Mouse (Mus musculus): ENCODE results near the gene Dysf. TPM values are rescaled to one million over a fixed set of nuclear protein-coding genes. Genes with fewer than 3 reads are reported as not detected.
A peak's percentile ranks its signal among the peaks of the same experiment; 100 is the strongest.

Dysf gene
- total RNA-seq, 1 experiment = 12.8 TPM

- H3K4me1 ChIP-seq (ENCODE audit: control insufficient read depth in 2 of 2, insufficient read depth in 2 of 2, low read length in 2 of 2, poor library complexity in 1 of 2) = peaks cover 3 to 16% of the 10 kb centered on the region in 2 experiments; a peak in 3 of 4 replicates
- no peak for DNase-seq (ENCODE audit: low read depth, low spot score)
Measured at GRCm38 (mm10) chr6:84228196-84228595, 219.8 kb downstream of the Dysf start.

GRCm38 (mm10) chr6:84228786-84229185 is 220.4 kb downstream of the Dysf start:
- Histone ChIP-seq H3K36me3 (ENCODE audit: control insufficient read depth, insufficient read depth, low read length, poor library complexity, severe bottlenecking) (no peaks in the 10 kb centered on the region), H3K27ac (ENCODE audit: insufficient read depth, low read depth, low read length, poor library complexity, severe bottlenecking) (no peak overlapping the region), H3K9me3 (ENCODE audit: control insufficient read depth, insufficient read depth, low read depth, low read length) (no peaks in the 10 kb centered on the region), H3K9ac (ENCODE audit: insufficient read depth, low read depth, low read length, poor library complexity, severe bottlenecking) (no peak overlapping the region), H3K4me1 (ENCODE audit: control insufficient read depth in 2 of 2, insufficient read depth in 2 of 2, low read length in 2 of 2, poor library complexity in 1 of 2) (peaks cover 3 to 16% of the 10 kb centered on the region in 2 experiments; a peak in 3 of 4 replicates), H3K4me3 (ENCODE audit: insufficient read depth in 1 of 2, low read depth in 1 of 2, low read length in 2 of 2, poor library complexity in 1 of 2, severe bottlenecking in 1 of 2) (no peak overlapping the region)
- TF ChIP-seq HCFC1 (IDR thresholded peaks at IDR 0.05; ENCODE audit: borderline replicate concordance, insufficient read depth, low read length) (no peak), ZNF384 (IDR thresholded peaks at IDR 0.05; ENCODE audit: low read depth, low read length) (no peak), CHD2 (IDR thresholded peaks at IDR 0.05; ENCODE audit: low read depth, low read length) (no peak), MAFK (IDR thresholded peaks at IDR 0.05; ENCODE audit: insufficient read depth, low read depth, low read length) (no peak), ZC3H11A (IDR thresholded peaks at IDR 0.05; ENCODE audit: borderline replicate concordance, low read depth, low read length) (no peak)
- in situ Hi-C loops (cut with MboI; ENCODE audit: low sequenced_read_pairs in 2 of 2, unreplicated experiment in 2 of 2) = no loop called here
- no peak for DNase-seq (ENCODE audit: low read depth, low spot score)

More at GRCm38 (mm10) chr6:84228196-84228595, 219.8 kb downstream of the Dysf start:
- Histone ChIP-seq H3K4me3 (ENCODE audit: insufficient read depth in 1 of 2, low read depth in 1 of 2, low read length in 2 of 2, poor library complexity in 1 of 2, severe bottlenecking in 1 of 2) (no peak overlapping the region), H3K9ac (ENCODE audit: insufficient read depth, low read depth, low read length, poor library complexity, severe bottlenecking) (no peak overlapping the region), H3K27ac (ENCODE audit: insufficient read depth, low read depth, low read length, poor library complexity, severe bottlenecking) (no peak overlapping the region), H3K9me3 (ENCODE audit: control insufficient read depth, insufficient read depth, low read depth, low read length) (no peaks in the 10 kb centered on the region), H3K36me3 (ENCODE audit: control insufficient read depth, insufficient read depth, low read length, poor library complexity, severe bottlenecking) (no peaks in the 10 kb centered on the region)
- in situ Hi-C loops (cut with MboI; ENCODE audit: low sequenced_read_pairs in 2 of 2, unreplicated experiment in 2 of 2) = no loop called here
- TF ChIP-seq ZNF384 (IDR thresholded peaks at IDR 0.05; ENCODE audit: low read depth, low read length) (no peak), MAFK (IDR thresholded peaks at IDR 0.05; ENCODE audit: insufficient read depth, low read depth, low read length) (peak; percentile 71), CHD2 (IDR thresholded peaks at IDR 0.05; ENCODE audit: low read depth, low read length) (no peak), HCFC1 (IDR thresholded peaks at IDR 0.05; ENCODE audit: borderline replicate concordance, insufficient read depth, low read length) (no peak), ZC3H11A (IDR thresholded peaks at IDR 0.05; ENCODE audit: borderline replicate concordance, low read depth, low read length) (no peak)

DNA sequence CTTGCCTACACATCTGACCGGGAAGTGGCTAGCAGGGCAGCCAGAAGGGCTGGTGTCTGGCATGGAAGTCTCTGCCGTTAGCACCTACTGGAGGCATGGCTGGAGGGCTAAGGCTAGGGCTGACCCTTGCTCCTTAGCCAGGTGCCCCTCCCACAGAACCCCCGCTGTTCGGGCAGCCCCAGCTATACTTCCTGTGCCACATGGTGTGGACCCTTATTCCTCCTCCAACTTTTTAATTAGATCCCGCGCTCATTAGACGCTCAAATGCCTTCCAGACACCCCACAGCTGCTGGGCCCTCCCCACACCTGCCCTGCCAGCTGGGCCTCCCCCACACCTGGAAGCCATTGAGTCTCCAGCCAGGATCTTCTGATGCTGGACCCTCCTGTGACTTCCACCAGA is 221.3 kb downstream of the Dysf start:
- Histone ChIP-seq H3K4me1 (ENCODE audit: control insufficient read depth in 2 of 2, insufficient read depth in 2 of 2, low read length in 2 of 2, poor library complexity in 1 of 2) (peaks cover 3 to 16% of the 10 kb centered on the region in 2 experiments; a peak in 3 of 4 replicates), H3K27ac (ENCODE audit: insufficient read depth, low read depth, low read length, poor library complexity, severe bottlenecking) (no peak overlapping the region), H3K4me3 (ENCODE audit: insufficient read depth in 1 of 2, low read depth in 1 of 2, low read length in 2 of 2, poor library complexity in 1 of 2, severe bottlenecking in 1 of 2) (no peak overlapping the region), H3K9ac (ENCODE audit: insufficient read depth, low read depth, low read length, poor library complexity, severe bottlenecking) (no peak overlapping the region), H3K36me3 (ENCODE audit: control insufficient read depth, insufficient read depth, low read length, poor library complexity, severe bottlenecking) (no peaks in the 10 kb centered on the region), H3K9me3 (ENCODE audit: control insufficient read depth, insufficient read depth, low read depth, low read length) (no peaks in the 10 kb centered on the region)
- DNase-seq (ENCODE audit: low read depth, low spot score) = no peak
- in situ Hi-C loops (cut with MboI; ENCODE audit: low sequenced_read_pairs in 2 of 2, unreplicated experiment in 2 of 2) = no loop called here
- TF ChIP-seq ZNF384 (IDR thresholded peaks at IDR 0.05; ENCODE audit: low read depth, low read length) = no peak
- no peak for TF ChIP-seq HCFC1 (IDR thresholded peaks at IDR 0.05; ENCODE audit: borderline replicate concordance, insufficient read depth, low read length)
- TF ChIP-seq MAFK (IDR thresholded peaks at IDR 0.05; ENCODE audit: insufficient read depth, low read depth, low read length) = no peak
- no peak for TF ChIP-seq ZC3H11A (IDR thresholded peaks at IDR 0.05; ENCODE audit: borderline replicate concordance, low read depth, low read length)
- no peak for TF ChIP-seq CHD2 (IDR thresholded peaks at IDR 0.05; ENCODE audit: low read depth, low read length)

GRCm38 (mm10) chr6:84231108-84231507 is 222.7 kb downstream of the Dysf start:
- in situ Hi-C loops (cut with MboI; ENCODE audit: low sequenced_read_pairs in 2 of 2, unreplicated experiment in 2 of 2) = no loop called here
- no peak overlapping the region for H3K9ac ChIP-seq (ENCODE audit: insufficient read depth, low read depth, low read length, poor library complexity, severe bottlenecking)
- DNase-seq (ENCODE audit: low read depth, low spot score) = no peak
- H3K4me3 ChIP-seq (ENCODE audit: insufficient read depth in 1 of 2, low read depth in 1 of 2, low read length in 2 of 2, poor library complexity in 1 of 2, severe bottlenecking in 1 of 2) = no peak overlapping the region
- TF ChIP-seq HCFC1 (IDR thresholded peaks at IDR 0.05; ENCODE audit: borderline replicate concordance, insufficient read depth, low read length) (no peak), ZNF384 (IDR thresholded peaks at IDR 0.05; ENCODE audit: low read depth, low read length) (no peak), MAFK (IDR thresholded peaks at IDR 0.05; ENCODE audit: insufficient read depth, low read depth, low read length) (no peak), CHD2 (IDR thresholded peaks at IDR 0.05; ENCODE audit: low read depth, low read length) (no peak), ZC3H11A (IDR thresholded peaks at IDR 0.05; ENCODE audit: borderline replicate concordance, low read depth, low read length) (no peak)
- no peaks in the 10 kb centered on the region for H3K36me3 ChIP-seq (ENCODE audit: control insufficient read depth, insufficient read depth, low read length, poor library complexity, severe bottlenecking)
- peaks cover 3 to 16% of the 10 kb centered on the region in 2 experiments; a peak in 3 of 4 replicates for H3K4me1 ChIP-seq (ENCODE audit: control insufficient read depth in 2 of 2, insufficient read depth in 2 of 2, low read length in 2 of 2, poor library complexity in 1 of 2)
- no peak overlapping the region for H3K27ac ChIP-seq (ENCODE audit: insufficient read depth, low read depth, low read length, poor library complexity, severe bottlenecking)
- no peaks in the 10 kb centered on the region for H3K9me3 ChIP-seq (ENCODE audit: control insufficient read depth, insufficient read depth, low read depth, low read length)
